Mouse (Mus musculus): ENCODE measurements around the gene Gm4297. TPM values are rescaled to one million over a fixed set of nuclear protein-coding genes. Genes with fewer than 3 reads are reported as not detected.
"Not testable (repeated sequence)": the region's sequence is repeated elsewhere in the genome, so short reads cannot be mapped to it uniquely, and the experiment has no call there.

Gm4297 gene
- not detected for total RNA-seq (2021)
- long read RNA-seq, experiment 1, result 0 reads
- long read RNA-seq, experiment 2, result 0 reads

DNA sequence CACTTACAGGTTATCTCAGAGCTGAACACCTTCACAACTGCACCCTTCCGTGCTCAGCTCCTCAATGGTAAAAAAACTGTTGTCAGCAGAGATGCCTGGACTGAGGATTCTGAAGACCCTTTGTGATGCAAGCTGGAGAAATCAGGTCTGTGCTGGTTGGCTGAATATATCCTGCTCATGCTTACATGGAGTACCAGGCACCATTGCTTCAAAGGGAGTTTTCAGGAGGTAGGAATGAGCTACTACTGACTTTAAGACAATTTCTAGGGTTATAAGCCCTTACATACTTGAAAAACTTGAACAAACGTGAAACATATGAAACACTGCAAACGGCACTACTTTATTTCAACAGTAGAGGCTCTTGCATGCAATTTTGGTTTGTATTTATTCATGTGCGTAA, at the start of gene Gm4297:
Gene Gm4297, minus strand, starts transcription at position 101 of the 400 bp plus-strand sequence.
- intact Hi-C loops (cut with DNase I); DNase-seq: not testable (repeated sequence)

Small RNA genes lying within 50 kb of the gene (microRNA-seq; reads per million reads assigned to microRNA genes)
- 0 reads per million in 2 experiments for gene Gm27839
- 0 reads per million in 2 experiments for gene Gm27910

Other genes with a start within 250 kb of the Gm4297 start
- not detected for gene Gm5934, start 74.1 kb downstream of the Gm4297 start, total RNA-seq (2021)
- not detected for gene Gm5935, start 200.3 kb upstream of the Gm4297 start, total RNA-seq (2021)